Mouse (Mus musculus) liver, postnatal 0 days (tissue): ENCODE measurements around the gene Appl2.

Experiments
- CTCF ChIP-seq: sonication (generic); IDR thresholded peaks from 2 replicates; pipeline ENCODE4 v1.5.1; 2016; ENCODE audit warnings: antibody characterized with exemption, low read depth
- EP300 ChIP-seq: IDR thresholded peaks from 2 replicates; pipeline ENCODE4 v1.6.1; 2016; ENCODE audit warnings: antibody characterized with exemption, low read depth, mild to moderate bottlenecking

- TF ChIP-seq CTCF (no peak), EP300 (no peak)
Measured at GRCm38 (mm10) chr10:83644167-83644566, 4.4 kb downstream of the Appl2 start.
